Mouse (Mus musculus): ENCODE results near the gene F2rl3.

- TF ChIP-seq EP300 (IDR thresholded peaks at IDR 0.05; ENCODE audit: low read depth) (no peak), CTCF (IDR thresholded peaks at IDR 0.05; ENCODE audit: low read depth) (no peak)
These were observed 38.7 kb upstream of the F2rl3 start, which contains the start of gene Sin3b for GRCm38 (mm10) chr8:72722769-72723650.

Measured in liver, postnatal 0 days (tissue).